Mouse (Mus musculus): ENCODE data around the gene Hddc3.
"Not testable (repeated sequence)": the region's sequence is repeated elsewhere in the genome, so short reads cannot be mapped to it uniquely, and the experiment has no call there.

The Hddc3 gene

DNA sequence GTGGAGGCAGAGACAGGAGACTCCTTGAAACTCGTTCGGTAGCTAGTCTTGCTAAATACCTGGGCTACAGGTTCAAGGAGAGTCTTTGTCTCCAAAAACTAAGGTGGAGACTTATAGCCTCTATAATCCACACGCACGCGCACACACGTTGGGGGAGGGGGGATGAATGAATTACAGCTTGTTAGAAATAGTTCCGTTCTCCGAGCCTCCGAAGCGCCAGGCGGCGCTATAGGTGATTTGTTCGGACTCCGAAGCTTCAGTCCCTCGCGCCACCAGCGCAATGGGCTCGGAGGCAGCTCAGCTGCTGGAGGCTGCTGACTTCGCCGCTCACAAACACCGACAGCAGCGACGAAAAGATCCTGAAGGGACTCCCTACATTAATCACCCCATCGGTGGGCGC is at the start of gene Hddc3:
Gene Hddc3, plus strand, starts transcription at position 247 of the 400 bp plus-strand sequence.
- DNase-seq = peak; percentile 94

- DNase-seq = peak; percentile 99
These were observed 48.7 kb upstream of the Hddc3 start, which contains the start of gene Prc1 for GRCm38 (mm10) chr7:80294062-80294763. Gene Prc1 (plus strand): TSS chr7:80294450.

- DNase-seq = no peak
These were observed 47.9 kb upstream of the Hddc3 start for GRCm38 (mm10) chr7:80294764-80295648.

- DNase-seq = no peak
These were observed 46.4 kb upstream of the Hddc3 start for GRCm38 (mm10) chr7:80296462-80296861.

- no peak for DNase-seq
These were observed 45.9 kb upstream of the Hddc3 start for GRCm38 (mm10) chr7:80297041-80297440.

DNA sequence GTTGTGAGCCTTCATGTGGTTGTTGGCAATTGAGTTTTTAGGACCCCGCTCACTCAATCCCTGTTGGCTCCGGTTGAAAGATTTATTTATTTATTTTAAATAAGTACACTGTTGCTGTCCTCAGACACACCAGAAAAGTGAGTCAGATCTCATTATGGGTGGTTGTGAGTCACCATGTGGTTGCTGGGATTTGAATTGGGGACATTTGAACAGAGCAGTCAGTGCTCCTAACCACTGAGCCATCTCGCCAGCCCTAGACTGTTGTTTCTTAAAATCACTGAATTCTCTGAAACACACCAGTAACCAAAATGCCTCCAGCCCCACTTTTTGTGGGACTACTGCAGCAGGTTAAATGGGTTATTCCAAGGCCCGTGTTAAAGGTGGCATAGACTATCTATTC is 44.1 kb upstream of the Hddc3 start:
- no peak for DNase-seq

DNA sequence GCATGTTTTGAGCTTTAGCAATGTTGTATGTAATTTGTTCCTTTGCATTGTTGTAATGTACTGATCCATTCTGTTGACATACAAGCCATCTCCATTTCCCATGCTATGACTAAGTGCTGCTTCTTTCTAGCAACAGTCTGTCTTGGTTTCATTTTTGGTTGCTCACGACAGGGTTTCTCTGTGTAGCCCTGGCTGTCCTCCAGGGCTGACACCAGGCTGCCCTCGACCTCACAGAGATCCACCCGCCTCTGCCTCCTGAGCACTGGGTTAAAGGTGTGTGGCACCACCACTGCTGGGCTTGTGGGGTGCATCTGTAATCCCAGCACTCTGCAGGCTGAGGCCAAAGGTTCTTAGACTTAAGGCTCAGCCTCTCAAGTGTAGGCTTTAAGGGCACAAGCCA is 43.3 kb upstream of the Hddc3 start:
- DNase-seq = no peak

DNA sequence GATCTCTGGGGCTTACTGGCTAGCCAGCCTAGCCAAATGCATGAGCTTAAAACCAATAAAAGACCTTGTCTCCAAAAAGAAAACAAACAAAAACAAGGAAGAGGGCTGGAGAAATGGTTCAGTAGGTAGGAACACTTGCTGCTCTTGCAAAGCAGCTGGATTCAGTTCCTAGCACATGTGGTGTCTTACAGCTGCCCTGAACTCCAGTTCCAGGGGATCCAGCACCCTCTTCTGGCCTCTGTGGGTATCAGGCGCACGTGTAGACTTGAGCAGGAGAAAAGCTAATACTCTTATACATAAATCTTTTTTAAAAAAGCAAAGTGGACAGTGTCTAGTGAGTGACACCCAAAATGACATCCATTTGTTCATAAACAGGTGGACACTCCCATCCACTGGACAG is 41.4 kb upstream of the Hddc3 start:
- DNase-seq = no peak

DNA sequence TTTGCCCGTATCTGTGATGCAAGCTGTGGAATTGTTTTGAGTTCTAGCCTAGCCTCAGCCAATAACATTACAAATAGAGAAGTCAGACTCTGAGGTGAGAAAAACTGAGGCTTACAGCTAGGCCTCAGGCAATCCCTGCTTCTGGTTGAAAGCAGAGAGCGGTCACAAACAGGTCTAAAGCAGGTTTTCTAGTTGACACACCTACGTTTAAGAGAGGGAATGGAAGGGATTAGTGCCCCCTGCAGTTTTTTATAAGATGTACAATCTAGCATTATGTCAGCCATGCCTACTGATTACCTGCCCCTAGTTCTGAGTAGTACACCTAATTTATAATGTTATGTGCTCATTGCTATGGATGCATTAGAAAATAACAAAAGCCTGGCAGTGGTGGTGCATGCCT is 35.1 kb upstream of the Hddc3 start:
- DNase-seq = no peak

DNA sequence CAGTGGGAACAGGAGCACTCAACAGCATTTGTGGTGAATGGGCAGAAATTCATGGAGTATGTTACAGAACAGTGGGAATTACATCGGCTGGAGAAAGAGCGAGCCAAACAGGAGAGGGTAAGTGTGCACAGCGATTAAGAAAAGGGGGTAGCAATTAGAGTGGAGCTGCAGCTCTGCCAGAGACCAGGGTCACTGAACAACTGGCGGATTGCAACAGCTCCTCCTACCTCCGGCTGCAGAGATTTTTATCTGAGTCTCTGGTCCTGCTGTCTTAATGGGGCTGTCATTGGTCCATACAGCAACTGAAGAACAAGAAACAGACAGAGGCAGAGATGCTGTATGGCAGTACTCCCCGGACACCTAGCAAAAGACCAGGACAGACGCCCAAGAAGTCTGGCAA is 32.1 kb upstream of the Hddc3 start:
- no peak for DNase-seq

GRCm38 (mm10) chr7:80315733-80316132 is 27.2 kb upstream of the Hddc3 start:
- no peak for DNase-seq

GRCm38 (mm10) chr7:80317439-80318115 is 25.3 kb upstream of the Hddc3 start:
- no peak for DNase-seq

GRCm38 (mm10) chr7:80318670-80319069 is 24.2 kb upstream of the Hddc3 start:
- no peak for DNase-seq

DNA sequence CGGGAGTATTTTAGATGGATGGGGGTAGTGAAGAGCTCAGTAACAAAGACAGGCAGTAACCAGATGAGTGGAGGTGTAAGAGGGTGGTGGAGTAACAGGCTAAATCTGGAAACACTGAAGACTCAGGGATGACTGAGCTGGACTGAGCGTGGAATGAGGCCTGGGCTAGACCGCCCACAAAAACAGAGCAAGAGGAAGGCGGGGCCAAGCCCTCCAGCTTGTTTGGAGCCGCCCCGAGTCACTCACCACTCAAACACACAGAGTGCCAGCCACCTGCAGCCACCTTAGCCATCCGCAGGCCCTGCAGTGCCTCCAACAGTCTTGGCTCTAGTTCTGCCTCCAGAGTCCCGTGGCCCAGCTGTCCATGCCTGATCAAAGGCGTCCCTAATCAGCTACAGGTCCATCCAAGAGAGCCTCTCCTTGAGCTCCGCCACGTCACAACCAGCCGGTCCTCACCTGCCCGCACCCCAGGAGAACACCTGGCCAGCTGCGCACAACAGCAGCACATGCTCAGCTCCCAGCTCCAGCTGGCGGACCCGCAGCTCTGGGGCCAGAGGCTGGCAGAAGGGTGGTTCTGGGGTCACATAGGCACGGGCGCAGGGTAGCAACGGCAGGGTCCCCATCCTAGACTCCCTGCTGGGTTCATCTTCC is 22.9 kb upstream of the Hddc3 start:
- DNase-seq = no peak

DNA sequence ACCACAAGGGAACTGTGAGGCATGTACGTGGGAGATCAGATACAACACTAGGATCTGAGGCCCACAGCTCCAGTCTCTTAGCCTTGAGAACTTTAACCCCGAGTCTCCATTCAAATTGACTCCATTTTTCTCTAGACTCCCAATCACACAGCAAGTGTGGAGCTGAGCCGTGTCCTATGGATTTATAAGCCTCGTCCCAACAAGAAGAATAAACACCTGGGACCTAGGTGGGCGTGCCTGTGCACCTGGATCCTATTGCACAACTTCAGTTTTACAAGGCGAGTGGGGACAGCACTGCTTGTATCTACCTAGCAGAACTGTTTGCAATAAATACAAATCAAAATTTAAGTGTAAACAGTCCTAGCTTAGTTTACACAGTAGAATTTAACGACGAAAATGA is 19.6 kb upstream of the Hddc3 start:
- no peak for DNase-seq

- peak; percentile 98 for DNase-seq
These were observed 18.7 kb upstream of the Hddc3 start, which contains the start of gene Rccd1 for GRCm38 (mm10) chr7:80324043-80324815. Gene Rccd1 (minus strand): TSS chr7:80324454.

GRCm38 (mm10) chr7:80324816-80325119 is 18.1 kb upstream of the Hddc3 start:
- DNase-seq = not testable (repeated sequence)

GRCm38 (mm10) chr7:80325292-80325868 is 17.5 kb upstream of the Hddc3 start:
- DNase-seq = no peak

GRCm38 (mm10) chr7:80326076-80326475 is 16.8 kb upstream of the Hddc3 start:
- DNase-seq = no peak

DNA sequence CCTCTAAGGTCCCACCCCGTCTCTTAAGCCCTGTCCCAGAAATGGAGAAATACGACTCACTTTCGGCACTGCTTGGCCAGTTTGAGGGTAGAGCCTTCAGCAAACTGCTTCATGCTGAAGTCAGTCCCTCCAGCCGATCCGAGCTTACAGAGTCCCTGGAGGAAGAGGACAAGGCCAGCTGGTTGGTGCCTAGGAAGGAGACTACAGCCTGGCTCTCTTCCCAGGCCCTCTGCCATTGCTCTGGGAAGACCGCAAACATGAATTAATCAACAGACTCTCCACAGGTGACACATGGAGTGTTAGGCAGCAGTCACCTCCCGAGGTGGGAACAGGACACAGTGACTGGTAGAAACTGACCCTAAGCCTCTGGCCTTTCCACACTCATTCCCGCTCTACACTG is 12.6 kb upstream of the Hddc3 start:
- no peak for DNase-seq

- no peak for DNase-seq
These were observed 11.5 kb upstream of the Hddc3 start for GRCm38 (mm10) chr7:80331433-80331832.

- DNase-seq = no peak
These were observed 8.1 kb upstream of the Hddc3 start for GRCm38 (mm10) chr7:80334848-80335247.

Data from layer of hippocampus, adult 9-11 months (tissue).